In genomic region chr1:106449795-106450194, GRCm38 (mm10) we compare ENCODE assay signal across 14 mouse cellular contexts.
"Had no signal": no experiment of that assay in that cellular context is flagged by ENCODE, and none has a peak within 500 bp of the region (broad histone marks: within the 10 kb centered on the region; RNA-seq: fewer than 3 reads in every experiment).

No protein-coding gene starts in this region.

- H3K4me2 ChIP-seq: liver, embryonic 11.5 days; liver, embryonic 15.5 days; midbrain, embryonic 12.5 days; neural tube, embryonic 13.5 days had no signal

- H3K27me3 ChIP-seq: liver, embryonic 15.5 days; midbrain, embryonic 12.5 days; neural tube, embryonic 13.5 days had no signal

- DNase-seq: kidney, adult 8-10 months; kidney, postnatal 4 days; left cerebral cortex, postnatal 4 days; lung, adult 2 months; lung, postnatal 10 days; right cerebral cortex, postnatal 14 days; thymus, postnatal 4 days had no signal

- H3K4me3 ChIP-seq: liver, embryonic 15.5 days; midbrain, embryonic 12.5 days; neural tube, embryonic 13.5 days had no signal

- ATAC-seq: inflammation-experienced regulatory T-cells, adult 6 months; midbrain, embryonic 16.5 days had no signal

- H3K27ac ChIP-seq: liver, embryonic 15.5 days; macrophage; midbrain, embryonic 12.5 days; neural tube, embryonic 13.5 days had no signal

- H3K4me1 ChIP-seq: liver, embryonic 15.5 days; midbrain, embryonic 12.5 days; neural tube, embryonic 13.5 days had no signal

- H3K36me3 ChIP-seq: liver, embryonic 15.5 days; midbrain, embryonic 12.5 days; neural tube, embryonic 13.5 days had no signal

- H3K9me3 ChIP-seq: liver, embryonic 15.5 days; midbrain, embryonic 12.5 days; neural tube, embryonic 13.5 days had no signal

- H3K9ac ChIP-seq: liver, embryonic 15.5 days; midbrain, embryonic 12.5 days; neural tube, embryonic 13.5 days had no signal
